22 mouse cellular contexts compared by ENCODE assay signal in the genomic region with DNA sequence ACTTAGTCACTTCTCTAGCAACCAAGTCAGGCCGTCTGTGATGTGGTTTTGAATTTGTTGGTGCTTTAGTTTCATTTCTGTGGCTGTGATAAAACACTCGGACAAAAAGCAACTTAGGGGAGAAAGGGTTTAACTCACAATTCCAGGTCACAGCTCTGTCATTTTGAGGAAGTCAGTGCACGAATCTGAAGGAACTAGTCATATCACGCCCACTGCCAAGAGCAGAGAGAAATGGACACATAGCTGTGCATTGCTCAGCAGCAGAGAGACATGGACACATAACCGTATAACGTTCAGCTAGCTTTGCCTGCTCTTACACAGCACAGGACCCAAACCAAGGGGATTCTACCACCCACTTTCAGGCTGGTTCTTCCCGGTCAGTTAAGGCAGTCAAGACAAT. TPM values are rescaled to one million over a fixed set of nuclear protein-coding genes. Genes with fewer than 3 reads are reported as not detected.
DNase-seq lines count a peak whose midpoint lies in the region; ATAC-seq lines count a peak whose summit lies in the region.
"Had no signal": no experiment of that assay in that cellular context is flagged by ENCODE, and none has a peak within 500 bp of the region (broad histone marks: within the 10 kb centered on the region; RNA-seq: fewer than 3 reads in every experiment).

No protein-coding gene starts in this region.

- H3K36me3 ChIP-seq in limb, embryonic 10.5 days = no peaks in the 10 kb centered on the region
- H3K36me3 ChIP-seq: embryonic facial prominence, embryonic 10.5 days; heart, embryonic 10.5 days had no signal

- no peak overlapping the region for H3K4me3 ChIP-seq in limb, embryonic 10.5 days
- H3K4me3 ChIP-seq: embryonic facial prominence, embryonic 10.5 days; forebrain, embryonic 13.5 days; gastrocnemius, adult 2 months; heart, embryonic 10.5 days had no signal

- no peaks in the 10 kb centered on the region for H3K9me3 ChIP-seq in limb, embryonic 10.5 days (replicated peaks)
- H3K9me3 ChIP-seq: forebrain, embryonic 13.5 days; heart, embryonic 10.5 days had no signal

- peak; percentile 24 for DNase-seq in 416B (ENCODE audit: low read depth)
- DNase-seq in CD4-positive helper T cell, adult 2 months (ENCODE audit: low read depth, low spot score) = peak; percentile 20
- DNase-seq in limb, embryonic 10.5 days (ENCODE audit: low spot score) = peak; percentile 12
- DNase-seq in kidney, adult 8-10 months = no peak
- no peak for DNase-seq in right cerebral cortex, adult 18-20 months
- DNase-seq in urinary bladder, postnatal 25 days (ENCODE audit: low spot score) = no peak
- DNase-seq: adrenal gland, adult 8-10 months; adrenal gland, postnatal 36 days; B cell, adult 2 months; cerebellum, adult 2 months; cerebellum, postnatal 10 days; forebrain, postnatal 0 days; gastrocnemius, adult 2 months; gastrocnemius, postnatal 25 days; heart, adult 18-20 months; heart, postnatal 10 days had no signal

- H3K4me1 ChIP-seq in limb, embryonic 10.5 days = peaks cover 15% of the 10 kb centered on the region
- H3K4me1 ChIP-seq: heart, embryonic 10.5 days had no signal

- no peaks in the 10 kb centered on the region for H3K27me3 ChIP-seq in limb, embryonic 10.5 days (ENCODE audit: low read depth, poor library complexity, severe bottlenecking)
- H3K27me3 ChIP-seq: forebrain, embryonic 13.5 days had no signal

- H3K27ac ChIP-seq in limb, embryonic 10.5 days = no peak overlapping the region
- H3K27ac ChIP-seq: embryonic facial prominence, embryonic 10.5 days; forebrain, embryonic 13.5 days; gastrocnemius, adult 2 months; heart, embryonic 10.5 days; hindbrain, embryonic 14.5 days had no signal

- ATAC-seq in megakaryocyte progenitor cell, adult 5-6 weeks (replicated peaks; ENCODE audit: poor library complexity) = 0 out of 2 replicates have a peak, but pooled peaks have one; percentile 8
- ATAC-seq: forebrain, embryonic 13.5 days; forebrain, postnatal 0 days had no signal

- WGBS in limb, embryonic 10.5 days = 90% methylated on average over 7 of the region's 7 CpGs

RNA-seq across cellular contexts. Expression of a gene that starts 4.3 kb away (rescaled TPM):
- polyA plus RNA-seq in limb, embryonic 10.5 days (2016; fragmentation: Nextera tagmentation; extraction: Ambion mirVana) = 73.9 and 85.3 TPM in 2 replicates
- 7.2 and 11.1 TPM in 2 replicates for total RNA-seq in megakaryocyte progenitor cell, adult 5-6 weeks (2015)
- 11.7 and 16.3 TPM in 2 replicates for total RNA-seq in megakaryocyte progenitor cell, adult 5-6 weeks (2017)

RNA-seq across cellular contexts. Expression of a gene that starts 13.0 kb away (rescaled TPM):
- 0.10 TPM in 1 of 2 replicates, not detected in the other for polyA plus RNA-seq in limb, embryonic 10.5 days (2016; fragmentation: Nextera tagmentation; extraction: Ambion mirVana)
- 0.10 TPM in 1 of 2 replicates, not detected in the other for total RNA-seq in megakaryocyte progenitor cell, adult 5-6 weeks (2015)
- total RNA-seq in megakaryocyte progenitor cell, adult 5-6 weeks (2017) = 0.14 TPM in 1 of 2 replicates, not detected in the other
- total RNA-seq: adrenal gland, postnatal 36 days; forebrain, postnatal 0 days; heart, adult 18-20 months had no signal
- polyA plus RNA-seq: cerebellum, adult 2 months; forebrain, embryonic 13.5 days; forebrain, postnatal 0 days; heart, embryonic 10.5 days; heart, embryonic 14.5 days; hindbrain, embryonic 14.5 days had no signal

Comparison
In these comparisons a context has a peak if more than half of its experiments do, and no peak if none do; other contexts are left out.
1. DNase-seq: peak in 416B (single experiment), CD4-positive helper T cell, adult 2 months (single experiment) and limb, embryonic 10.5 days (single experiment); none in kidney, adult 8-10 months (0 of 2), right cerebral cortex, adult 18-20 months (single experiment) and urinary bladder, postnatal 25 days (single experiment).